In the genomic region with DNA sequence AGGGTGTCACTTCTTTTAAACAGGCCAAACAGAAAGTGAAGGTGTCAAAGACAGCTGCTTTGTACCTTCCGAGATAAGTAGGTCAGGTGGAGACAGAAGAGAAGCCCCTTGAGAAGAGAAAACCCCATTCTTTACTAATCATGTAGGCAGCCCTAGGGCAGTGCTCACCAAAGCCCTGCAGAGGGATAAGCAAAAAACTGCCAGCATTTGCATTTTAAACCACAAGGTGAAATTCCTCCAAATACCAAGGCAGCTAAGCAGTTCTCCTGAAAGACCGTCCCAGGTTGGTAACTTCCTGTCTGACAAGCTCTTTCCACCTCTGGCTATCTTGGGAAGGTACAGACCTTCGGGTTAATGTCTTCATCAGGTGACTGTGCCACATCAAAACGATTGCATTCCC, we compare ENCODE assay signal across 19 mouse cellular contexts. TPM values are rescaled to one million over a fixed set of nuclear protein-coding genes. Genes with fewer than 3 reads are reported as not detected.
"Had no signal": no experiment of that assay in that cellular context is flagged by ENCODE, and none has a peak within 500 bp of the region (broad histone marks: within the 10 kb centered on the region; RNA-seq: fewer than 3 reads in every experiment).

No protein-coding gene starts in this region.

- H3K9me3 ChIP-seq: kidney, embryonic 15.5 days; limb, embryonic 12.5 days; limb, embryonic 15.5 days; midbrain, embryonic 12.5 days; midbrain, embryonic 15.5 days had no signal

- H3K36me3 ChIP-seq: kidney, embryonic 15.5 days; limb, embryonic 12.5 days; limb, embryonic 15.5 days; midbrain, embryonic 12.5 days; midbrain, embryonic 15.5 days had no signal

- H3K27me3 ChIP-seq: kidney, embryonic 15.5 days; limb, embryonic 12.5 days; limb, embryonic 15.5 days; midbrain, embryonic 15.5 days had no signal

- ATAC-seq: liver, postnatal 0 days; lung, postnatal 0 days; midbrain, embryonic 15.5 days had no signal

- H3K9ac ChIP-seq: kidney, embryonic 15.5 days; limb, embryonic 12.5 days; limb, embryonic 15.5 days; liver, embryonic 14.5 days; liver, postnatal 0 days; lung, embryonic 14.5 days; midbrain, embryonic 12.5 days; midbrain, embryonic 15.5 days had no signal

- H3K27ac ChIP-seq: kidney, embryonic 15.5 days; limb, embryonic 12.5 days; limb, embryonic 15.5 days; liver, embryonic 14.5 days; macrophage; midbrain, embryonic 12.5 days; midbrain, embryonic 15.5 days had no signal

- H3K4me2 ChIP-seq: kidney, embryonic 15.5 days; limb, embryonic 12.5 days; limb, embryonic 15.5 days; liver, embryonic 11.5 days; lung, embryonic 14.5 days; midbrain, embryonic 12.5 days; midbrain, embryonic 15.5 days had no signal

- DNase-seq: kidney, adult 11 months; kidney, adult 8-10 months; kidney, postnatal 10 days; kidney, postnatal 36 days; left cerebral cortex, postnatal 4 days; liver, postnatal 0 days; lung, embryonic 14.5 days had no signal

- H3K4me3 ChIP-seq: kidney, embryonic 15.5 days; limb, embryonic 12.5 days; limb, embryonic 15.5 days; midbrain, embryonic 12.5 days; midbrain, embryonic 15.5 days had no signal

RNA-seq across cellular contexts. Expression of a gene that starts 20.9 kb away (rescaled TPM):
- total RNA-seq: megakaryocyte, adult 5-6 weeks had no signal
- polyA plus RNA-seq: liver, embryonic 14.5 days; liver, postnatal 0 days; macrophage had no signal

RNA-seq across cellular contexts. Expression of a gene that starts 27.1 kb away (rescaled TPM):
- total RNA-seq: megakaryocyte, adult 5-6 weeks had no signal
- polyA plus RNA-seq: liver, postnatal 0 days; macrophage; small intestine, adult 2 months; spleen, adult 2 months had no signal

RNA-seq across cellular contexts. Expression of a gene that starts 47.2 kb away (rescaled TPM):
- total RNA-seq: megakaryocyte, adult 5-6 weeks had no signal
